Mouse (Mus musculus) heart, adult 2 months (tissue): Measurements from ENCODE around the gene Ier5l.

Experiments used
- CTCF ChIP-seq: fragments of 200-600 bp; IDR thresholded peaks from 2 replicates; pipeline ENCODE4 v1.8.1; 2022; ENCODE audit warnings: antibody characterized with exemption, mild to moderate bottlenecking, moderate library complexity
- POLR2A ChIP-seq: fragments of 200-500 bp; IDR thresholded peaks from 2 replicates; pipeline ENCODE4 v1.6.1; 2011; ENCODE audit warnings: mild to moderate bottlenecking, low read depth, low read length, control low read depth; ENCODE audit not compliant: insufficient read depth

- TF ChIP-seq POLR2A (no peak), CTCF (no peak)
Observed at GRCm38 (mm10) chr2:30490384-30490783, 16.4 kb upstream of the Ier5l start.
